ENCODE assay signal across 7 mouse cellular contexts in genomic region chr15:98662567-98663545, GRCm38 (mm10). TPM values are rescaled to one million over a fixed set of nuclear protein-coding genes. Genes with fewer than 3 reads are reported as not detected.
A peak's percentile ranks its signal among the peaks of the same experiment; 100 is the strongest.
DNase-seq lines count a peak whose midpoint lies in the region; ATAC-seq and TF ChIP-seq lines count a peak whose summit lies in the region.

Gene Ddx23 (minus strand): TSS chr15:98662894.

- H3K36me3 ChIP-seq in embryonic facial prominence, embryonic 10.5 days (replicated peaks), result peaks cover 32% of the 10 kb centered on the region
- peaks cover 8% of the 10 kb centered on the region for H3K36me3 ChIP-seq in intestine, postnatal 0 days (ENCODE audit: control insufficient read depth, insufficient read depth)
- peaks cover 18% of the 10 kb centered on the region for H3K36me3 ChIP-seq in midbrain, embryonic 12.5 days
- peaks cover 9% of the 10 kb centered on the region for H3K36me3 ChIP-seq in small intestine, adult 2 months (ENCODE audit: control insufficient read depth, insufficient read depth, low read length)

- peak; percentile 96 for ATAC-seq in intestine, postnatal 0 days
- peak; percentile 97 for ATAC-seq in midbrain, embryonic 12.5 days (ENCODE audit: low FRiP score, low read depth)

- peak; percentile 95 for DNase-seq in adrenal gland, postnatal 10 days
- peak; percentile 96 for DNase-seq in embryonic facial prominence, embryonic 10.5 days (ENCODE audit: low spot score)
- DNase-seq in gonadal fat pad, adult 2 months (ENCODE audit: low read depth), result peak; percentile 75
- peak; percentile 96 for DNase-seq in left cerebral cortex, postnatal 4 days

- peaks cover 14% of the 10 kb centered on the region for H3K4me1 ChIP-seq in embryonic facial prominence, embryonic 10.5 days
- no peaks in the 10 kb centered on the region for H3K4me1 ChIP-seq in intestine, postnatal 0 days (replicated peaks; ENCODE audit: control insufficient read depth, insufficient read depth, low read length)
- H3K4me1 ChIP-seq in midbrain, embryonic 12.5 days, result 0 out of 2 replicates have a peak, but pooled peaks cover 5% of the 10 kb centered on the region
- H3K4me1 ChIP-seq in small intestine, adult 2 months (ENCODE audit: control insufficient read depth, insufficient read depth, insufficient read length, low read length), result no peaks in the 10 kb centered on the region

- TF ChIP-seq CTCF in intestine, postnatal 0 days (IDR thresholded peaks at IDR 0.05; ENCODE audit: low read depth), result no peak
- TF ChIP-seq CTCF in small intestine, adult 2 months (IDR thresholded peaks at IDR 0.05; ENCODE audit: extremely low read depth, insufficient read length, insufficient replicate concordance, low read depth, low read length), result no peak

- H3K27ac ChIP-seq in embryonic facial prominence, embryonic 10.5 days (replicated peaks), result peak within 1 kb of the TSS; percentile 98
- peak within 1 kb of the TSS; percentile 96 for H3K27ac ChIP-seq in intestine, postnatal 0 days (ENCODE audit: low read depth, low read length)
- H3K27ac ChIP-seq in midbrain, embryonic 12.5 days (replicated peaks), result peak within 1 kb of the TSS; percentile 85
- peak within 1 kb of the TSS; percentile 99 for H3K27ac ChIP-seq in small intestine, adult 2 months (ENCODE audit: insufficient read depth, low read depth, low read length)

- H3K4me2 ChIP-seq in intestine, postnatal 0 days (replicated peaks; ENCODE audit: low read depth), result peak within 1 kb of the TSS; percentile 76
- H3K4me2 ChIP-seq in midbrain, embryonic 12.5 days (replicated peaks), result peak within 1 kb of the TSS; percentile 74

- H3K4me3 ChIP-seq in embryonic facial prominence, embryonic 10.5 days, result peak within 1 kb of the TSS; percentile 93
- H3K4me3 ChIP-seq in intestine, postnatal 0 days (ENCODE audit: low read depth, low read length), result peak within 1 kb of the TSS; percentile 69
- peak within 1 kb of the TSS; percentile 80 for H3K4me3 ChIP-seq in midbrain, embryonic 12.5 days
- peak within 1 kb of the TSS; percentile 94 for H3K4me3 ChIP-seq in small intestine, adult 2 months (ENCODE audit: low read depth, low read length)

- peak; percentile 79 for TF ChIP-seq POLR2A in small intestine, adult 2 months (IDR thresholded peaks at IDR 0.05; ENCODE audit: low read depth, low read length)

- intact Hi-C loops in left cerebral cortex, postnatal 4 days (cut with DNase I), result loop anchor here (5.0 kb wide), 2 partner anchors 34 to 134 kb away; no protein-coding TSS in a partner anchor

- WGBS in embryonic facial prominence, embryonic 10.5 days, result 5% methylated on average over 48 of the region's 48 CpGs
- WGBS in intestine, postnatal 0 days, result 4% methylated on average over 47 of the region's 48 CpGs
- WGBS in midbrain, embryonic 12.5 days, result 5% methylated on average over 48 of the region's 48 CpGs
- WGBS in small intestine, adult 2 months, result 2% methylated on average over 48 of the region's 48 CpGs

- peak within 1 kb of the TSS; percentile 86 for H3K9ac ChIP-seq in intestine, postnatal 0 days (ENCODE audit: low read depth, low read length)
- H3K9ac ChIP-seq in midbrain, embryonic 12.5 days (replicated peaks), result peak within 1 kb of the TSS; percentile 83

- H3K27me3 ChIP-seq in embryonic facial prominence, embryonic 10.5 days (replicated peaks; ENCODE audit: low read depth, poor library complexity, severe bottlenecking), result no peaks in the 10 kb centered on the region
- no peaks in the 10 kb centered on the region for H3K27me3 ChIP-seq in intestine, postnatal 0 days (replicated peaks; ENCODE audit: control insufficient read depth, insufficient read depth, low read length)
- no peaks in the 10 kb centered on the region for H3K27me3 ChIP-seq in midbrain, embryonic 12.5 days
- no peaks in the 10 kb centered on the region for H3K27me3 ChIP-seq in small intestine, adult 2 months (ENCODE audit: control insufficient read depth, insufficient read depth, low read length)

- no peaks in the 10 kb centered on the region for H3K9me3 ChIP-seq in embryonic facial prominence, embryonic 10.5 days
- no peaks in the 10 kb centered on the region for H3K9me3 ChIP-seq in intestine, postnatal 0 days (ENCODE audit: control insufficient read depth)
- H3K9me3 ChIP-seq in midbrain, embryonic 12.5 days, result no peaks in the 10 kb centered on the region

RNA-seq across cellular contexts. Expression of gene Ddx23, which starts in this region (rescaled TPM):
- 10 to 100 TPM; 55.5 to 72.4 TPM for total RNA-seq in adrenal gland, postnatal 10 days (2021)
- 31.2 and 32.1 TPM in 2 replicates for polyA plus RNA-seq in embryonic facial prominence, embryonic 10.5 days (2016; fragmentation: Nextera tagmentation; extraction: Ambion mirVana)
- 30.2 and 31.3 TPM in 2 replicates for polyA plus RNA-seq in gonadal fat pad, adult 2 months (2012; rRNA removed)
- polyA plus RNA-seq in intestine, postnatal 0 days (2015; fragmentation: Nextera tagmentation; extraction: Ambion mirVana), result 9.0 and 11.7 TPM in 2 replicates
- total RNA-seq in left cerebral cortex, postnatal 4 days (2021), result 10 to 100 TPM; 62.5 to 68.6 TPM
- 24.4 and 29.3 TPM in 2 replicates for polyA plus RNA-seq in midbrain, embryonic 12.5 days (2016; fragmentation: Nextera tagmentation; extraction: Ambion mirVana)
- polyA plus RNA-seq in small intestine, adult 2 months (2012; rRNA removed), result 13.6 and 24.3 TPM in 2 replicates

Comparison
In these comparisons a context has a peak if more than half of its experiments do, and no peak if none do; other contexts are left out.
1. Peak in every context shown above with its lines: DNase-seq, ATAC-seq, H3K4me3 ChIP-seq and H3K27ac ChIP-seq.